Mouse (Mus musculus) CH12.LX (cell line): ENCODE measurements around the gene Rab1b.

Source experiments
- CTCF ChIP-seq, 2 experiments: IDR thresholded peaks in 1 of 2; conservative IDR thresholded peaks in 1 of 2; 2 replicates each; pipeline ENCODE4 v1.5.1; 2011 to 2012; ENCODE audit warnings: low read depth in 2 of 2, low read length in 2 of 2, improper control_type of control experiment in 1 of 2, inconsistent platforms in 1 of 2, mild to moderate bottlenecking in 1 of 2, moderate library complexity in 1 of 2
- ELF1 ChIP-seq: IDR thresholded peaks from 2 replicates; pipeline ENCODE4 v1.6.1; 2014; ENCODE audit warnings: low read depth, mild to moderate bottlenecking, inconsistent platforms, low read length, improper control_type of control experiment
- POLR2A ChIP-seq: IDR thresholded peaks from 2 replicates; pipeline ENCODE4 v1.6.1; 2011; ENCODE audit warnings: low read depth, mild to moderate bottlenecking, improper control_type of control experiment, low read length
- SMC3 ChIP-seq: IDR thresholded peaks from 2 replicates; pipeline ENCODE4 v1.6.1; 2011; ENCODE audit warnings: low read depth, low read length, improper control_type of control experiment
- ZNF384 ChIP-seq: IDR thresholded peaks from 2 replicates; pipeline ENCODE4 v1.6.1; 2012; ENCODE audit warnings: low read depth, low read length, improper control_type of control experiment, inconsistent platforms

DNA sequence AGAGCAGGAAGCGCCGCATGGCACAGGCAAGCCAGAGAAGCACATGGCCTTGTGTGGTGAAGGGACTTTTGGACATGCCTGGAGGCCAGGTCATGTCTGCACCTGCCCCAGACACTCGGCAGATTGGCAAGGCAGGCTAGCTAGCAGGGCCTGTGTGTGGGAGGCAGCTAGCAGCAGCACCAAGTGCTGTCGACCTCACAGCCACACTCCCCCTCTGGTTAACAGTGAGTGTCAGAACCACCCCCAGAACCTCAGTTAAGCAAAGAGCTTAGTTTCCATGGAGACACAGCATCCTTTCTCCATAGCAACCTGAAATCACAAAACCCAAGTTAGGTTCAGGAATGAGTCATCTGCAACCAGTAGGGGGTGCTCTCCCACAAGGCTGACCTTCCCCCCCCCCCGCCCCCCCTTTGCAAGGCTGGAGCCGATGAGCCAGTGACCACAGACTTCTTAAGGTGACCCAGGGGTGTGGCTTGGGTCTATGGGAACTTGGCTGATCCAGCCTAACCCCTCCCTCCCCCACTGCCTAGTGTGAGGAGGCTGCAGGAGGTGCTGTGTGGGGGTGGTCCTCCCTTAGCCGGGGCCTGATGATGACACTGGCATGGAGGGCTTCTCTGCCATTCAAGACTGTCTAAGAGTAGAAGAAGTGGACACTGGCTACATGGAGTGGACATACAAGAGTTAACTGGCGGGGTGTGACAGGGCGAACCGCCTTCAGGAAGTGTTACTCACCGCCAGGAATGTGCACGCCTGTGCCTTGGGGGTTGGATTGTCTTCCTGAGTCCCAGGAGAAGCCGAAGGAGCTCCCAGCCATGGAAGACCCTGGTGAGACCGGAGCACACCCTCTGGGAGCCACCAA is 56.6 kb downstream of the Rab1b start, which contains the start of gene Rin1:
- TF ChIP-seq SMC3 (no peak; the same call in 1 of the 2 replicates), ZNF384 (no peak), CTCF (conservative IDR thresholded peaks at IDR 0.05 in 1 of 2, IDR thresholded peaks at IDR 0.05 in 1 of 2; ENCODE audit: low read depth in 2 of 2, low read length in 2 of 2) (peak in 1 of 2 experiments; percentile 58; a peak in 2 of 4 replicates), ELF1 (no peak), POLR2A (no peak)
